Mouse (Mus musculus) stomach, postnatal 0 days (tissue): ENCODE measurements around the gene Ptprk.

Source experiments
- CTCF ChIP-seq: IDR thresholded peaks from 2 replicates; pipeline ENCODE4 v1.5.1; 2016; ENCODE audit warnings: antibody characterized with exemption, low read depth, mild to moderate bottlenecking, moderate library complexity
- EP300 ChIP-seq: optimal IDR thresholded peaks from 2 replicates; pipeline ENCODE3; 2016; ENCODE audit warnings: antibody characterized with exemption

DNA sequence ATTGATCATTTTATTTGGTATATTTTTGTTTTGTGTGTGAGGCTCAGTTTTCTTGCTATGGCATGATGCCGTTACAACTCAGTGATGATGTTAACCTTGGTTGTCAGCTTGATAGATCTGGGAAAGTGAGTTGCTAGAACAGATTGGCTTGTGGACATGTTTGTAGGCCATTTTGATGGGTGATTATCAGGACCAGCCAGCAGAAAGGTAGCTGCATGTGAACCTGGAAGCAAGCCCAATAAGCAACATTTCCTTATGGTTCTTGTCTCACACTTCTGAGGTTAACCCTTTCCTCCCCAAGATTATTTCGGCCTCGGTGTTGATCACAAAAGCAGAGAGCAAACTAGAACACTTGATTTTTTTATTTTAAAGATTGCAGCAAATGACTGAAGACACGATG, 85.1 kb downstream of the Ptprk start:
- no peak for TF ChIP-seq CTCF
- no peak for TF ChIP-seq EP300
